Mouse (Mus musculus): ENCODE results near the gene Dppa3. TPM values are rescaled to one million over a fixed set of nuclear protein-coding genes. Genes with fewer than 3 reads are reported as not detected.

Dppa3 gene
- polyA plus RNA-seq, 1 experiment from 2014 or later: not detected

- no peak overlapping the region for H3K27ac ChIP-seq
- H3K36me3 ChIP-seq (ENCODE audit: insufficient read depth, low read length): no peaks in the 10 kb centered on the region
- no peak overlapping the region for H3K4me3 ChIP-seq (replicated peaks; ENCODE audit: low read depth, low read length)
- H3K9me3 ChIP-seq (replicated peaks; ENCODE audit: low read length): no peaks in the 10 kb centered on the region
- no peak for DNase-seq (ENCODE audit: low spot score)
- TF ChIP-seq CTCF (IDR thresholded peaks at IDR 0.05; ENCODE audit: low read depth): no peak
- H3K4me2 ChIP-seq (ENCODE audit: low read length): no peak overlapping the region
- no peaks in the 10 kb centered on the region for H3K27me3 ChIP-seq (ENCODE audit: insufficient read depth, low read length)
- WGBS: 95% methylated on average over 4 of the region's 4 CpGs
- no peaks in the 10 kb centered on the region for H3K4me1 ChIP-seq (replicated peaks; ENCODE audit: insufficient read depth, low read length)
- no peak overlapping the region for H3K9ac ChIP-seq (ENCODE audit: low read depth, low read length)
- no peak for ATAC-seq (replicated peaks; ENCODE audit: low FRiP score, low read depth)
These were observed 28.2 kb upstream of the Dppa3 start for GRCm38 (mm10) chr6:122598014-122598413.

GRCm38 (mm10) chr6:122598436-122598835, 27.8 kb upstream of the Dppa3 start:
- no peak overlapping the region for H3K27ac ChIP-seq
- DNase-seq (ENCODE audit: low spot score) (no peak), ATAC-seq (replicated peaks; ENCODE audit: low FRiP score, low read depth) (no peak)
- no peaks in the 10 kb centered on the region for H3K4me1 ChIP-seq (replicated peaks; ENCODE audit: insufficient read depth, low read length)
- H3K4me3 ChIP-seq (replicated peaks; ENCODE audit: low read depth, low read length): no peak overlapping the region
- H3K9ac ChIP-seq (ENCODE audit: low read depth, low read length): no peak overlapping the region
- no peaks in the 10 kb centered on the region for H3K27me3 ChIP-seq (ENCODE audit: insufficient read depth, low read length)
- no peak for TF ChIP-seq CTCF (IDR thresholded peaks at IDR 0.05; ENCODE audit: low read depth)
- no peaks in the 10 kb centered on the region for H3K36me3 ChIP-seq (ENCODE audit: insufficient read depth, low read length)
- 85% methylated on average over 6 of the region's 6 CpGs for WGBS
- no peak overlapping the region for H3K4me2 ChIP-seq (ENCODE audit: low read length)
- no peaks in the 10 kb centered on the region for H3K9me3 ChIP-seq (replicated peaks; ENCODE audit: low read length)

GRCm38 (mm10) chr6:122599054-122599737, 27.0 kb upstream of the Dppa3 start:
- Histone ChIP-seq H3K4me2 (ENCODE audit: low read length) (no peak overlapping the region), H3K4me3 (replicated peaks; ENCODE audit: low read depth, low read length) (no peak overlapping the region), H3K4me1 (replicated peaks; ENCODE audit: insufficient read depth, low read length) (no peaks in the 10 kb centered on the region), H3K36me3 (ENCODE audit: insufficient read depth, low read length) (no peaks in the 10 kb centered on the region), H3K9me3 (replicated peaks; ENCODE audit: low read length) (no peaks in the 10 kb centered on the region), H3K27ac (no peak overlapping the region), H3K27me3 (ENCODE audit: insufficient read depth, low read length) (no peaks in the 10 kb centered on the region), H3K9ac (ENCODE audit: low read depth, low read length) (no peak overlapping the region)
- no peak for TF ChIP-seq CTCF (IDR thresholded peaks at IDR 0.05; ENCODE audit: low read depth)
- ATAC-seq (replicated peaks; ENCODE audit: low FRiP score, low read depth) (no peak), DNase-seq (ENCODE audit: low spot score) (no peak)
- 89% methylated on average over 9 of the region's 9 CpGs for WGBS

- Histone ChIP-seq H3K9me3 (replicated peaks; ENCODE audit: low read length) (no peaks in the 10 kb centered on the region), H3K4me2 (ENCODE audit: low read length) (no peak overlapping the region), H3K9ac (ENCODE audit: low read depth, low read length) (no peak overlapping the region), H3K4me1 (replicated peaks; ENCODE audit: insufficient read depth, low read length) (no peaks in the 10 kb centered on the region), H3K27me3 (ENCODE audit: insufficient read depth, low read length) (no peaks in the 10 kb centered on the region), H3K36me3 (ENCODE audit: insufficient read depth, low read length) (no peaks in the 10 kb centered on the region), H3K27ac (no peak overlapping the region), H3K4me3 (replicated peaks; ENCODE audit: low read depth, low read length) (no peak overlapping the region)
- TF ChIP-seq CTCF (IDR thresholded peaks at IDR 0.05; ENCODE audit: low read depth): no peak
- no peak for ATAC-seq (replicated peaks; ENCODE audit: low FRiP score, low read depth)
- 86% methylated on average over 7 of the region's 7 CpGs for WGBS
- DNase-seq (ENCODE audit: low spot score): no peak
These were observed 26.1 kb upstream of the Dppa3 start for GRCm38 (mm10) chr6:122600066-122600646.

GRCm38 (mm10) chr6:122601031-122601430, 25.2 kb upstream of the Dppa3 start:
- H3K9ac ChIP-seq (ENCODE audit: low read depth, low read length): no peak overlapping the region
- H3K27ac ChIP-seq: no peak overlapping the region
- no peak for DNase-seq (ENCODE audit: low spot score)
- WGBS: 87% methylated on average over 4 of the region's 4 CpGs
- H3K9me3 ChIP-seq (replicated peaks; ENCODE audit: low read length): no peaks in the 10 kb centered on the region
- H3K4me2 ChIP-seq (ENCODE audit: low read length): no peak overlapping the region
- H3K36me3 ChIP-seq (ENCODE audit: insufficient read depth, low read length): no peaks in the 10 kb centered on the region
- H3K4me3 ChIP-seq (replicated peaks; ENCODE audit: low read depth, low read length): no peak overlapping the region
- no peak for ATAC-seq (replicated peaks; ENCODE audit: low FRiP score, low read depth)
- no peaks in the 10 kb centered on the region for H3K4me1 ChIP-seq (replicated peaks; ENCODE audit: insufficient read depth, low read length)
- TF ChIP-seq CTCF (IDR thresholded peaks at IDR 0.05; ENCODE audit: low read depth): no peak
- H3K27me3 ChIP-seq (ENCODE audit: insufficient read depth, low read length): no peaks in the 10 kb centered on the region

- Histone ChIP-seq H3K9ac (ENCODE audit: low read depth, low read length) (no peak overlapping the region), H3K4me1 (replicated peaks; ENCODE audit: insufficient read depth, low read length) (no peaks in the 10 kb centered on the region), H3K36me3 (ENCODE audit: insufficient read depth, low read length) (no peaks in the 10 kb centered on the region), H3K4me2 (ENCODE audit: low read length) (peak overlapping the region; percentile 72), H3K27ac (no peak overlapping the region), H3K4me3 (replicated peaks; ENCODE audit: low read depth, low read length) (peak overlapping the region; percentile 56), H3K9me3 (replicated peaks; ENCODE audit: low read length) (no peaks in the 10 kb centered on the region), H3K27me3 (ENCODE audit: insufficient read depth, low read length) (no peaks in the 10 kb centered on the region)
- no peak for ATAC-seq (replicated peaks; ENCODE audit: low FRiP score, low read depth)
- DNase-seq (ENCODE audit: low spot score): no peak
- 88% methylated on average over 3 of the region's 3 CpGs for WGBS
- no peak for TF ChIP-seq CTCF (IDR thresholded peaks at IDR 0.05; ENCODE audit: low read depth)
These were observed 24.6 kb upstream of the Dppa3 start for GRCm38 (mm10) chr6:122601615-122602014.
